Mouse (Mus musculus): ENCODE measurements at regions not wholly inside any gene's neighbourhood (a gene's known extent, or its start where the extent isn't known, plus 50 kb on each side); places are given as distances from the start of the nearest gene placed in this dataset.

DNA sequence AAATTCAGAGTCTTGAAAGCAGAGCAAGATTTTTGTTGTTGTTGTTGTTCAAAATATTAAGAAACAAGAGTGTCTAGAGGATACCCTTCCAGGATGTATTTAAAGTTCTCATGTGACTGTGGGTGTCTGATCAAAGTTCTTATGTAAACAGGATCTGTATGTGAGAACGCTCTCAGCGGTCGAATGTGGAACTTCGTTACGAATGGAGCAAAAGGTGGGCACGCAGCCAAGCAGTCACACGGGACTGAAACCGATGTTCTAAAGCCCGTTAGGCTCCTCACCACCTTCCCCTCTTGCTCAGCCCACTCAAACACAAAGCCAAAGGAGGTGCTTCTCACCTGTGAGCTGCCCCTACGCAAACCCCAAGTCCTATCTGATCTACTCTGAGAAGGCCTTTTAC is 75.4 kb downstream of the Fasl start:
- Histone ChIP-seq H3K36me3 (ENCODE audit: control insufficient read depth, insufficient read depth, low read length, poor library complexity, severe bottlenecking) (no peaks in the 10 kb centered on the region), H3K9me3 (ENCODE audit: control insufficient read depth, insufficient read depth, low read depth, low read length) (no peaks in the 10 kb centered on the region), H3K9ac (ENCODE audit: insufficient read depth, low read depth, low read length, poor library complexity, severe bottlenecking) (no peak overlapping the region), H3K4me1 (ENCODE audit: control insufficient read depth in 2 of 2, insufficient read depth in 2 of 2, low read length in 2 of 2, poor library complexity in 1 of 2) (no peaks in the 10 kb centered on the region), H3K27ac (ENCODE audit: insufficient read depth, low read depth, low read length, poor library complexity, severe bottlenecking) (no peak overlapping the region), H3K4me3 (ENCODE audit: insufficient read depth in 1 of 2, low read depth in 1 of 2, low read length in 2 of 2, poor library complexity in 1 of 2, severe bottlenecking in 1 of 2) (no peak overlapping the region)
- TF ChIP-seq CHD2 (IDR thresholded peaks at IDR 0.05; ENCODE audit: low read depth, low read length): no peak
- no peak for TF ChIP-seq ZNF384 (IDR thresholded peaks at IDR 0.05; ENCODE audit: low read depth, low read length)
- TF ChIP-seq HCFC1 (IDR thresholded peaks at IDR 0.05; ENCODE audit: borderline replicate concordance, insufficient read depth, low read length): no peak
- TF ChIP-seq MAFK (IDR thresholded peaks at IDR 0.05; ENCODE audit: insufficient read depth, low read depth, low read length): no peak
- no peak for TF ChIP-seq ZC3H11A (IDR thresholded peaks at IDR 0.05; ENCODE audit: borderline replicate concordance, low read depth, low read length)
- no peak for DNase-seq (ENCODE audit: low read depth, low spot score)
- in situ Hi-C loops (cut with MboI; ENCODE audit: low sequenced_read_pairs in 2 of 2, unreplicated experiment in 2 of 2): no loop called here

DNA sequence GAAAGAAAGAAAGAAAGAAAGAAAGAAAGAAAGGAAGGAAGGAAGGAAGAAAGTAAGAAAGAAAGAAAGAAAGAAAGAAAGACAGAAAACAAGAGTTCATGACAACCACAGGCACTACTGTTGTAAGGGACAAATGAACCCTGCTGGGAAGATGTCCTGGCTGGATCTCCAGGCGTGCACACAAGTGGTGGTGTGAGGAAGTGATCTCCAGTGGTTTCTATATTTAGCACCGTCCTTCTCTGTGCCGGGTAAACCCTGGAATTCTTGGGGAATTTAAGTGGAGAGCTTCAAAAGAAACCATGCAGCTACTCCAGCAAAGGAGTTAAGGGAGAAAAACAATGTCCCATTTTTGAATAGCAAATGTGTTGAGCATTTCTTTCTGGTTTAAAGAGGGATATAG is 76.0 kb downstream of the Fasl start:
- TF ChIP-seq ZNF384 (IDR thresholded peaks at IDR 0.05; ENCODE audit: low read depth, low read length): no peak
- TF ChIP-seq MAFK (IDR thresholded peaks at IDR 0.05; ENCODE audit: insufficient read depth, low read depth, low read length): no peak
- no peak for TF ChIP-seq HCFC1 (IDR thresholded peaks at IDR 0.05; ENCODE audit: borderline replicate concordance, insufficient read depth, low read length)
- no peak for TF ChIP-seq ZC3H11A (IDR thresholded peaks at IDR 0.05; ENCODE audit: borderline replicate concordance, low read depth, low read length)
- no peak for TF ChIP-seq CHD2 (IDR thresholded peaks at IDR 0.05; ENCODE audit: low read depth, low read length)
- Histone ChIP-seq H3K36me3 (ENCODE audit: control insufficient read depth, insufficient read depth, low read length, poor library complexity, severe bottlenecking) (no peaks in the 10 kb centered on the region), H3K9ac (ENCODE audit: insufficient read depth, low read depth, low read length, poor library complexity, severe bottlenecking) (no peak overlapping the region), H3K27ac (ENCODE audit: insufficient read depth, low read depth, low read length, poor library complexity, severe bottlenecking) (no peak overlapping the region), H3K4me3 (ENCODE audit: insufficient read depth in 1 of 2, low read depth in 1 of 2, low read length in 2 of 2, poor library complexity in 1 of 2, severe bottlenecking in 1 of 2) (no peak overlapping the region), H3K4me1 (ENCODE audit: control insufficient read depth in 2 of 2, insufficient read depth in 2 of 2, low read length in 2 of 2, poor library complexity in 1 of 2) (no peaks in the 10 kb centered on the region), H3K9me3 (ENCODE audit: control insufficient read depth, insufficient read depth, low read depth, low read length) (no peaks in the 10 kb centered on the region)
- in situ Hi-C loops (cut with MboI; ENCODE audit: low sequenced_read_pairs in 2 of 2, unreplicated experiment in 2 of 2): no loop called here
- no peak for DNase-seq (ENCODE audit: low read depth, low spot score)

DNA sequence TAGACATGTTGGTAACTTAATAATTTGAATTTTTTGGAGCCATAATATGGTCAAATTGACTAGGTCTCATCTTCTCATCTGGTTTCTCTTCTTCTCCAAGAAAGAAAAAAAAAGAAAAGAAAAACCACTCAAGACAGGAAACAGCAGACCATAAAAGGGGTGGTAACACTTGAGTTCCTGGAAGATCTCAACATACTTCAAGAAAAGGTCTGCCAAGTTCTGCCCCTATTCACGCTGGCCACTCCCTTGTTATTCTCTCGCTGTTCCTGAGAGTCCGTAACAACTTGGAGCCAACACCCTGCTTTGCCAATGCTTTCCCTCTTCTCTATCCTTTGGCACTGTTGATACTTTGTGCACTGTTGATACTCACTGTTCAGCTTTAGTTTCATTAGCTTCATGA is 81.2 kb downstream of the Fasl start:
- TF ChIP-seq ZNF384 (IDR thresholded peaks at IDR 0.05; ENCODE audit: low read depth, low read length) (no peak), MAFK (IDR thresholded peaks at IDR 0.05; ENCODE audit: insufficient read depth, low read depth, low read length) (no peak), CHD2 (IDR thresholded peaks at IDR 0.05; ENCODE audit: low read depth, low read length) (no peak), ZC3H11A (IDR thresholded peaks at IDR 0.05; ENCODE audit: borderline replicate concordance, low read depth, low read length) (no peak), HCFC1 (IDR thresholded peaks at IDR 0.05; ENCODE audit: borderline replicate concordance, insufficient read depth, low read length) (no peak)
- no peak for DNase-seq (ENCODE audit: low read depth, low spot score)
- no peak overlapping the region for H3K4me3 ChIP-seq (ENCODE audit: insufficient read depth in 1 of 2, low read depth in 1 of 2, low read length in 2 of 2, poor library complexity in 1 of 2, severe bottlenecking in 1 of 2)
- no peaks in the 10 kb centered on the region for H3K9me3 ChIP-seq (ENCODE audit: control insufficient read depth, insufficient read depth, low read depth, low read length)
- no peaks in the 10 kb centered on the region for H3K36me3 ChIP-seq (ENCODE audit: control insufficient read depth, insufficient read depth, low read length, poor library complexity, severe bottlenecking)
- no peaks in the 10 kb centered on the region for H3K4me1 ChIP-seq (ENCODE audit: control insufficient read depth in 2 of 2, insufficient read depth in 2 of 2, low read length in 2 of 2, poor library complexity in 1 of 2)
- H3K9ac ChIP-seq (ENCODE audit: insufficient read depth, low read depth, low read length, poor library complexity, severe bottlenecking): no peak overlapping the region
- in situ Hi-C loops (cut with MboI; ENCODE audit: low sequenced_read_pairs in 2 of 2, unreplicated experiment in 2 of 2): no loop called here
- H3K27ac ChIP-seq (ENCODE audit: insufficient read depth, low read depth, low read length, poor library complexity, severe bottlenecking): no peak overlapping the region

GRCm38 (mm10) chr1:161704961-161705360 is 83.3 kb downstream of the Fasl start:
- TF ChIP-seq HCFC1 (IDR thresholded peaks at IDR 0.05; ENCODE audit: borderline replicate concordance, insufficient read depth, low read length): no peak
- TF ChIP-seq MAFK (IDR thresholded peaks at IDR 0.05; ENCODE audit: insufficient read depth, low read depth, low read length): no peak
- no peak for TF ChIP-seq ZC3H11A (IDR thresholded peaks at IDR 0.05; ENCODE audit: borderline replicate concordance, low read depth, low read length)
- TF ChIP-seq CHD2 (IDR thresholded peaks at IDR 0.05; ENCODE audit: low read depth, low read length): no peak
- no peak for TF ChIP-seq ZNF384 (IDR thresholded peaks at IDR 0.05; ENCODE audit: low read depth, low read length)
- Histone ChIP-seq H3K9me3 (ENCODE audit: control insufficient read depth, insufficient read depth, low read depth, low read length) (no peaks in the 10 kb centered on the region), H3K4me3 (ENCODE audit: insufficient read depth in 1 of 2, low read depth in 1 of 2, low read length in 2 of 2, poor library complexity in 1 of 2, severe bottlenecking in 1 of 2) (no peak overlapping the region), H3K4me1 (ENCODE audit: control insufficient read depth in 2 of 2, insufficient read depth in 2 of 2, low read length in 2 of 2, poor library complexity in 1 of 2) (no peaks in the 10 kb centered on the region), H3K36me3 (ENCODE audit: control insufficient read depth, insufficient read depth, low read length, poor library complexity, severe bottlenecking) (no peaks in the 10 kb centered on the region), H3K9ac (ENCODE audit: insufficient read depth, low read depth, low read length, poor library complexity, severe bottlenecking) (no peak overlapping the region), H3K27ac (ENCODE audit: insufficient read depth, low read depth, low read length, poor library complexity, severe bottlenecking) (no peak overlapping the region)
- in situ Hi-C loops (cut with MboI; ENCODE audit: low sequenced_read_pairs in 2 of 2, unreplicated experiment in 2 of 2): no loop called here
- no peak for DNase-seq (ENCODE audit: low read depth, low spot score)

DNA sequence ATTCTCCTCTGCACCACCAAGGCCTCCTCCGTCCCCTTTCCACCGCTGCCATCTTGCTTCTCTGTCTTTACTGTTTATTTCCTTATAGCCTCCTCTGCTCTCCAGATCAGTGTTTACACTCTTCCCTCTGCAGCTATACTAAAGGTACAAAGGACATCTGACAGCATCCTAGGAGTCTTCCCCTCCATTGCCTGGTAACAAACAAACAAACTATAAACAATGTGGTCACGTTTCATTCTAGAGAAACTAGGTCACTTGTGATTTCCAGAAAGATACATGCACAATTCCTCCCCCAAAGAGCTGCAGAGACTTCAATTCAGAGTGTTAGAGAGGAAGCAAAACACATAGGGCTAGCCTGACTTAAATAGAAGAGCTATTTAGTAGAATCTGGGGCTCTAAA is 83.8 kb downstream of the Fasl start:
- H3K4me1 ChIP-seq (ENCODE audit: control insufficient read depth in 2 of 2, insufficient read depth in 2 of 2, low read length in 2 of 2, poor library complexity in 1 of 2): no peaks in the 10 kb centered on the region
- in situ Hi-C loops (cut with MboI; ENCODE audit: low sequenced_read_pairs in 2 of 2, unreplicated experiment in 2 of 2): no loop called here

More for the DNA sequence above, 83.8 kb downstream of the Fasl start:
- H3K36me3 ChIP-seq (ENCODE audit: control insufficient read depth, insufficient read depth, low read length, poor library complexity, severe bottlenecking): no peaks in the 10 kb centered on the region
- no peak overlapping the region for H3K27ac ChIP-seq (ENCODE audit: insufficient read depth, low read depth, low read length, poor library complexity, severe bottlenecking)
- H3K9me3 ChIP-seq (ENCODE audit: control insufficient read depth, insufficient read depth, low read depth, low read length): no peaks in the 10 kb centered on the region
- H3K9ac ChIP-seq (ENCODE audit: insufficient read depth, low read depth, low read length, poor library complexity, severe bottlenecking): no peak overlapping the region
- no peak for TF ChIP-seq MAFK (IDR thresholded peaks at IDR 0.05; ENCODE audit: insufficient read depth, low read depth, low read length)
- no peak for TF ChIP-seq ZNF384 (IDR thresholded peaks at IDR 0.05; ENCODE audit: low read depth, low read length)
- TF ChIP-seq HCFC1 (IDR thresholded peaks at IDR 0.05; ENCODE audit: borderline replicate concordance, insufficient read depth, low read length): no peak
- no peak for TF ChIP-seq CHD2 (IDR thresholded peaks at IDR 0.05; ENCODE audit: low read depth, low read length)
- TF ChIP-seq ZC3H11A (IDR thresholded peaks at IDR 0.05; ENCODE audit: borderline replicate concordance, low read depth, low read length): no peak
- no peak for DNase-seq (ENCODE audit: low read depth, low spot score)
- H3K4me3 ChIP-seq (ENCODE audit: insufficient read depth in 1 of 2, low read depth in 1 of 2, low read length in 2 of 2, poor library complexity in 1 of 2, severe bottlenecking in 1 of 2): no peak overlapping the region

Measured in ES-E14 (cell line).